Mouse (Mus musculus) layer of hippocampus, adult 9-11 months (tissue): ENCODE data around the gene Psmb9.

Experiments
- DNase-seq: peaks from one replicate; pipeline ENCODE4 v3.0.0; 2022

The Psmb9 gene

GRCm38 (mm10) chr17:34135297-34136224 lies 52.0 kb downstream of the Psmb9 start:
- DNase-seq, result peak; percentile 99

- DNase-seq, result no peak
Measured at GRCm38 (mm10) chr17:34134451-34134850, 53.1 kb downstream of the Psmb9 start.

GRCm38 (mm10) chr17:34133289-34133688 lies 54.3 kb downstream of the Psmb9 start:
- DNase-seq, result peak; percentile 14
